Mouse (Mus musculus): ENCODE data around the gene Gtf3c5. TPM values are rescaled to one million over a fixed set of nuclear protein-coding genes. Genes with fewer than 3 reads are reported as not detected.

Gtf3c5 gene
- 37.2 and 40.1 TPM in 2 replicates for polyA plus RNA-seq (2015; fragmentation: Nextera tagmentation; extraction: Ambion mirVana)

GRCm38 (mm10) chr2:28583651-28584050 is at the start of gene Gtf3c5:
Gtf3c5 (minus strand) TSS chr2:28583751.
- peak within 1 kb of the TSS; percentile 79 for H3K4me3 ChIP-seq (replicated peaks)
- H3K4me1 ChIP-seq = peaks cover 27% of the 10 kb centered on the region
- H3K27me3 ChIP-seq (replicated peaks) = no peaks in the 10 kb centered on the region
- peak within 1 kb of the TSS; percentile 71 for H3K4me2 ChIP-seq
- peaks cover 13% of the 10 kb centered on the region for H3K36me3 ChIP-seq
- H3K9ac ChIP-seq (replicated peaks) = peak within 1 kb of the TSS; percentile 71
- no peak for ATAC-seq (ENCODE audit: low FRiP score)
- 77% methylated on average over 9 of the region's 9 CpGs for WGBS
- H3K27ac ChIP-seq (replicated peaks) = peak within 1 kb of the TSS; percentile 98
- H3K9me3 ChIP-seq (replicated peaks) = no peaks in the 10 kb centered on the region

GRCm38 (mm10) chr2:28633136-28633535 is 49.6 kb upstream of the Gtf3c5 start:
- no peaks in the 10 kb centered on the region for H3K36me3 ChIP-seq
- ATAC-seq (ENCODE audit: low FRiP score) = no peak
- H3K27me3 ChIP-seq (replicated peaks) = 0 out of 2 replicates have a peak, but pooled peaks cover 5% of the 10 kb centered on the region
- H3K4me2 ChIP-seq = no peak overlapping the region
- H3K9ac ChIP-seq (replicated peaks) = no peak overlapping the region
- no peaks in the 10 kb centered on the region for H3K9me3 ChIP-seq (replicated peaks)
- no peak overlapping the region for H3K4me3 ChIP-seq (replicated peaks)
- WGBS = 57% methylated on average over 4 of the region's 4 CpGs
- peaks cover 13% of the 10 kb centered on the region; the same call in 1 of the 2 replicates for H3K4me1 ChIP-seq
- no peak overlapping the region for H3K27ac ChIP-seq (replicated peaks)

DNA sequence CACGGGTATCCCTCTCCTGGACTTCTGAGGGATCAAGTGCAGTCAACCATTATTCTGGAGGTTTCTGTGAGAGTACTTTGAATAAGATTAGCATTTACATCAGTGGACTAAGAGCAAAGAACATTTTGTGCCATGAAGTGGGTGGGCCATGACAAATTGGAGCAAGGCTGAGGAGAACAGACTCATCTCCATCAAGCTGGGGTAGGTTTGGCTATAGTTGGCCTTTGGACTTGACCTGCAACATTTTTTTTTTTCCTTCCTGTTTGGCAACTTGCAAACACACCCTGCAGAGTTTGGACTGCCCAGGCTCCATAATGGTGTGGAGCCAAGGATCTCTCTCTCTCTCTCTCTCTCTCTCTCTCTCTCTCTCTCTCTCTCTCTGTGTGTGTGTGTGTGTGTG is 49.1 kb upstream of the Gtf3c5 start:
- peaks cover 11% of the 10 kb centered on the region; the same call in 1 of the 2 replicates for H3K4me1 ChIP-seq
- no peak for ATAC-seq (ENCODE audit: low FRiP score)
- H3K36me3 ChIP-seq = no peaks in the 10 kb centered on the region
- WGBS = 68% methylated on average over 1 of the region's 1 CpGs
- H3K9ac ChIP-seq (replicated peaks) = no peak overlapping the region
- H3K4me2 ChIP-seq = no peak overlapping the region
- H3K27me3 ChIP-seq (replicated peaks) = no peaks in the 10 kb centered on the region
- H3K27ac ChIP-seq (replicated peaks) = no peak overlapping the region
- H3K9me3 ChIP-seq (replicated peaks) = no peaks in the 10 kb centered on the region
- H3K4me3 ChIP-seq (replicated peaks) = no peak overlapping the region

DNA sequence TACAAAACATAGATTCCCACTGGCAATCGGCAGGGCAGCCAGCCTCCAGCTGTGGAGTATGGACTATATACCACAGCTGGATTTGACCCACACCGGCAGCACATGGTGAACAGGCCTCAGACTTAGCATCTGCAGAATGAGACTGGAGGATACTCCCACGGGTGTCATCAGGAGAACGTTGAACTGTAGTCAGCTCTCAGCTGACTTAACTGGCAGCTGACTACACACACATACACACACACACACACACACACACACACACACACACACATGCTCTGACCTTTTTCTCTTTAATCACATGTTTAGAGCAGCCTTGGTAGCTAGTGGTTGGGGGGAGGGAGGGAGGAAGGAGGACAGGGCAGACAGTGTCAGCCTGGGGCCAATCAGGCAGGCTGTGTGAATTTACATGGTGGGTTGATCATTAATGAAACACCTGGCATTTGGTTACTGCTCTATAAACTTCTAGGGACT is 46.4 kb upstream of the Gtf3c5 start:
- Histone ChIP-seq H3K4me2 (no peak overlapping the region), H3K4me3 (replicated peaks) (no peak overlapping the region), H3K9me3 (replicated peaks) (no peaks in the 10 kb centered on the region), H3K27me3 (replicated peaks) (no peaks in the 10 kb centered on the region), H3K4me1 (peaks cover 11% of the 10 kb centered on the region; the same call in 1 of the 2 replicates), H3K36me3 (no peaks in the 10 kb centered on the region), H3K27ac (replicated peaks) (no peak overlapping the region), H3K9ac (replicated peaks) (no peak overlapping the region)
- no peak for ATAC-seq (ENCODE audit: low FRiP score)
- 17% methylated on average over 4 of the region's 4 CpGs for WGBS

GRCm38 (mm10) chr2:28628053-28628452 is 44.5 kb upstream of the Gtf3c5 start:
- no peak overlapping the region for H3K4me3 ChIP-seq (replicated peaks)
- H3K36me3 ChIP-seq = no peaks in the 10 kb centered on the region
- H3K4me2 ChIP-seq = no peak overlapping the region
- WGBS = 75% methylated on average over 2 of the region's 2 CpGs
- no peak for ATAC-seq (ENCODE audit: low FRiP score)
- H3K4me1 ChIP-seq = peaks cover 11% of the 10 kb centered on the region; the same call in 1 of the 2 replicates
- H3K9ac ChIP-seq (replicated peaks) = no peak overlapping the region
- no peaks in the 10 kb centered on the region for H3K27me3 ChIP-seq (replicated peaks)
- H3K9me3 ChIP-seq (replicated peaks) = no peaks in the 10 kb centered on the region
- no peak overlapping the region for H3K27ac ChIP-seq (replicated peaks)

- Histone ChIP-seq H3K27me3 (replicated peaks) (peaks cover 15% of the 10 kb centered on the region), H3K36me3 (no peaks in the 10 kb centered on the region), H3K9ac (replicated peaks) (no peak overlapping the region), H3K27ac (replicated peaks) (no peak overlapping the region), H3K4me1 (peaks cover 16% of the 10 kb centered on the region), H3K4me2 (no peak overlapping the region), H3K4me3 (replicated peaks) (no peak overlapping the region), H3K9me3 (replicated peaks) (no peaks in the 10 kb centered on the region)
- no peak for ATAC-seq (ENCODE audit: low FRiP score)
- WGBS = 68% methylated on average over 3 of the region's 3 CpGs
Measured at GRCm38 (mm10) chr2:28626038-28626437, 42.5 kb upstream of the Gtf3c5 start.

DNA sequence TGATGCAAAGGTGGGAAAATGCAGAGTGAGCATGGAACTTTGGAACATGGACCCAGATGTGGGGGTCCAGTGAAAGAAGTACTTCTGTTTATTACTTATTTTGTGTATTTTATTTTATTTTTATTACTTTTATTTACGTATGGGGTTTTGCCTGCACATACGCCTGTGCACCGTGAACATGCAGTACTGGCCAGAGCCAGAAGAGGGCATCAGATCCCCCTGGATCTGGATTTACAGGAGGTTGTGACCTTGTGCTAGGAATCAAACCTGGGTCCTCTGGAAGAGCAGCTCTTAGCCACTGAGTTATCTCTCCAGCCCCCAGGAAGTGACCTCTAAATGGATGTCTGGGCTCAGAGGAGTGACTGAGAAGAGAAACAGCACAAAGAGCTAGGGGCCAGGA is 41.3 kb upstream of the Gtf3c5 start:
- Histone ChIP-seq H3K4me1 (peaks cover 12% of the 10 kb centered on the region), H3K36me3 (no peaks in the 10 kb centered on the region), H3K4me3 (replicated peaks) (no peak overlapping the region), H3K9me3 (replicated peaks) (no peaks in the 10 kb centered on the region), H3K27ac (replicated peaks) (no peak overlapping the region), H3K4me2 (no peak overlapping the region), H3K9ac (replicated peaks) (no peak overlapping the region), H3K27me3 (replicated peaks) (peaks cover 21% of the 10 kb centered on the region)
- ATAC-seq (ENCODE audit: low FRiP score) = no peak
- 89% methylated on average over 3 of the region's 3 CpGs for WGBS

DNA sequence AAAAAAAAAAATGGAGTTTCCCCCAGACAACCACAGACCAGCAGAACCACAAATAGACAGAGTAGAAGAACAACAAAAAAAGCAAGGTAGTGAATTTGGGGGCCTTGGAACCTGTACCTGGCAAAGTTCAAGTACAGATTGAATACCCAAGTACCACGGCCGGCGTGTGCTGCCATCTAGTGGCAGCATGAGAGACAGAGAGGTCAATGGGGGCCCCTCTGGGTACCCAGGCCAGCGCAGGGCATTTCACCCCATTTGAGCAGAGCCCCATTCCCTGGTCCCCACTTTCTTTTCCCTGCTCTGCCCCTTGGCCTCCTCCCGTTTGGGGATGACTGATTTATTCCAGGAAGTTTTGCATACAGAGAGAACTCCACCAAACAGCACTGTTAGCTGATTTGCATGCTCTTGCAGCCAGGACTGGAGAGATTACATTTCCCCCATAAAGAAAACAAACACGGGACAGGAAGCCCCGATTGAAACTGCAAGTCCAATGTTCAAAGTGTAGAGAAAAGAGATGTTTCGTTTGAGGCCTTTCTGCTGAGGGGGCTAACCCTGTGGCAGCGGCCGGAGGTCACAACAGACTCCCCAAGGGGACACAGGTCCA is 39.1 kb upstream of the Gtf3c5 start:
- Histone ChIP-seq H3K4me3 (replicated peaks) (no peak overlapping the region), H3K27me3 (replicated peaks) (peaks cover 21% of the 10 kb centered on the region), H3K36me3 (no peaks in the 10 kb centered on the region), H3K4me2 (no peak overlapping the region), H3K4me1 (peaks cover 4% of the 10 kb centered on the region; the same call in 1 of the 2 replicates), H3K27ac (replicated peaks) (no peak overlapping the region), H3K9me3 (replicated peaks) (no peaks in the 10 kb centered on the region), H3K9ac (replicated peaks) (no peak overlapping the region)
- no peak for ATAC-seq (ENCODE audit: low FRiP score)
- WGBS = 23% methylated on average over 10 of the region's 10 CpGs

DNA sequence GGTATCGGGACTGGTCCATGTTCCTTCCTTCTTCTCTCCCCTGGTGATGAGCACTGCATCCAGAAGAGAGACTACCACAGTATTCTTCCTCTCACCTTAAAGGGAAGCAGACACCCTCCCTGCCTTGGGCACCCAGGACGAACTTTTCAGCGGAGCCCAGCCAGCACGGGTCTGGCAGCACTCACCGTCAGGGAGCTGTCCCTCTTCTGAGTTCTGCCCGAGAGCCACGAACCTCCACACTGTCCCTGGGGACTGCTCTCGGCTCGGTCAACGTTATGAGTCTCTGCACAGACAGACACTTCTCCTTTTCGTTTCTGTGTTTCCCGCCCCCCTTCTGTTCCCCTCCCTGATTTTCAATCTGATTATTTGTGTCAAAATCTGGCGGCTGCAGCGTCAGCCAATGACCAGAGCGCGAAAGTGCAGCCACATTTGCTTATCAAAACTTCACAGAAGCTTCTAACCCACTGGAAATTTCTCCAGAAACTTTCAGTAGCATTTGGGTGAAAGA is 38.2 kb upstream of the Gtf3c5 start, which contains the start of gene Gfi1b:
Gene Gfi1b (minus strand): TSS at position 319 of the 508 bp plus-strand sequence.
- Histone ChIP-seq H3K9ac (replicated peaks) (no peak within 1 kb of the TSS), H3K4me3 (replicated peaks) (no peak within 1 kb of the TSS), H3K4me1 (peaks cover 4% of the 10 kb centered on the region; the same call in 1 of the 2 replicates), H3K27ac (replicated peaks) (no peak within 1 kb of the TSS), H3K4me2 (no peak within 1 kb of the TSS), H3K36me3 (no peaks in the 10 kb centered on the region), H3K9me3 (replicated peaks) (no peaks in the 10 kb centered on the region), H3K27me3 (replicated peaks) (peaks cover 21% of the 10 kb centered on the region)
- 6% methylated on average over 16 of the region's 16 CpGs for WGBS
- ATAC-seq (ENCODE audit: low FRiP score) = no peak

GRCm38 (mm10) chr2:28621111-28621510 is 37.6 kb upstream of the Gtf3c5 start:
- Histone ChIP-seq H3K27me3 (replicated peaks) (peaks cover 21% of the 10 kb centered on the region), H3K4me1 (peaks cover 4% of the 10 kb centered on the region; the same call in 1 of the 2 replicates), H3K36me3 (no peaks in the 10 kb centered on the region), H3K9ac (replicated peaks) (no peak overlapping the region), H3K4me3 (replicated peaks) (no peak overlapping the region), H3K9me3 (replicated peaks) (no peaks in the 10 kb centered on the region), H3K27ac (replicated peaks) (no peak overlapping the region), H3K4me2 (no peak overlapping the region)
- 26% methylated on average over 2 of the region's 2 CpGs for WGBS
- no peak for ATAC-seq (ENCODE audit: low FRiP score)

DNA sequence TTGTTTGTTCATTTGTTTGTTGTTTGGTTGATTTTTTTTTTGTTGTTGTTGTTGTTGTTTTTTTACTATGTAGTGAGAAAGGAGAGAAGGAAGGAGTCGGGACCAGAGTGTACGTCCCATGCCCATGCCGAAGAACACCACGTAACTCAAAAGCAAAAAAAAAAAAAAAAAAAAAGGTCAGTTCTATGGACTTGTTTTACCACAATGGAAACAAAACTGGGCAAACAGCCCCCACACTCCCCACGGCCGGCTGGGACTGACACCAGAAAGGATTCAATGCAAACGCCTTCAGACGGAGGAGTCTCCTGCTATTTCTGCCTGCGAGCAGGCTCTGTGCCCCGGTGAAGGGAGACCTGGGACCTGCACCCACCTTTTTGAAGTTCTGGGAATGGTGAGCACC is 37.0 kb upstream of the Gtf3c5 start:
- Histone ChIP-seq H3K27me3 (replicated peaks) (peaks cover 21% of the 10 kb centered on the region), H3K36me3 (no peaks in the 10 kb centered on the region)
- WGBS = 71% methylated on average over 10 of the region's 10 CpGs

GRCm38 (mm10) chr2:28619369-28619768 is 35.8 kb upstream of the Gtf3c5 start:
- Histone ChIP-seq H3K4me1 (peaks cover 4% of the 10 kb centered on the region; the same call in 1 of the 2 replicates), H3K4me2 (no peak overlapping the region), H3K27ac (replicated peaks) (no peak overlapping the region), H3K36me3 (no peaks in the 10 kb centered on the region), H3K9me3 (replicated peaks) (no peaks in the 10 kb centered on the region), H3K9ac (replicated peaks) (no peak overlapping the region), H3K27me3 (replicated peaks) (peaks cover 21% of the 10 kb centered on the region), H3K4me3 (replicated peaks) (no peak overlapping the region)
- 87% methylated on average over 6 of the region's 6 CpGs for WGBS
- no peak for ATAC-seq (ENCODE audit: low FRiP score)

More for the DNA sequence above, 37.0 kb upstream of the Gtf3c5 start:
- Histone ChIP-seq H3K9ac (replicated peaks) (no peak overlapping the region), H3K4me3 (replicated peaks) (no peak overlapping the region), H3K9me3 (replicated peaks) (no peaks in the 10 kb centered on the region), H3K4me1 (peaks cover 4% of the 10 kb centered on the region; the same call in 1 of the 2 replicates), H3K4me2 (no peak overlapping the region), H3K27ac (replicated peaks) (no peak overlapping the region)
- ATAC-seq (ENCODE audit: low FRiP score) = no peak
